Mouse (Mus musculus) lung, adult 2 months (tissue): ENCODE measurements around the gene Galnt6.

Source experiments
- CTCF ChIP-seq: fragments of 200-500 bp; IDR thresholded peaks from 2 replicates; pipeline ENCODE4 v1.5.1; 2011; ENCODE audit warnings: mild to moderate bottlenecking, low read length, control low read depth; ENCODE audit not compliant: insufficient read depth
- POLR2A ChIP-seq: fragments of 200-500 bp; IDR thresholded peaks from 2 replicates; pipeline ENCODE4 v1.6.1; 2011; ENCODE audit warnings: low read depth, mild to moderate bottlenecking, control low read depth, low read length, borderline replicate concordance; ENCODE audit errors: extremely low read depth

DNA sequence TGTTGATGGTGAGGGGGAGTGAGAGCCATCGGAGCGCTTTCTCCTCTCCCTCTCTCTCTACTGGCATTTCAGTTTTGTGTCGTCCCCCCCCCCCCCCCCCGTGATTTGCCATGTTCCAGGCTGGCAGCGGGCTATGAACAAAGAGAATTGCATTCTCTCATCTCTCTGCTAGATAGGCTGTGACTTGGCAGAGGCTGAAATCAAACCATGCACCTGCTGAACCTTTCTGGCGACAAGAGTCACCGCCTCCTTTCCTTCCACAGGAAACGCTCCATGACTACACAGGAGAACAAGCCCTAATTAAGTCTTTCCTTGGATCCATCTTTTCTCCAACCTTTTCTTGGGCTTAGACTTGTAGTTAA is 26.3 kb upstream of the Galnt6 start:
- TF ChIP-seq CTCF = no peak
- no peak for TF ChIP-seq POLR2A
